Mouse (Mus musculus) cerebellum, adult (tissue): ENCODE data around the gene Zbtb6.
A peak's percentile ranks its signal among the peaks of the same experiment; 100 is the strongest.

Experiments used
- ATAC-seq: cut with Nextera tagmentation; 2 replicates; pipeline ENCODE4 v1.9.2; 2017; ENCODE audit warnings: mild to moderate bottlenecking, moderate library complexity, mixed read lengths; ENCODE audit not compliant: insufficient number of reproducible peaks, low FRiP score, low TSS enrichment

The Zbtb6 gene

GRCm38 (mm10) chr2:37442611-37443591 lies at the start of gene Zbtb6, which contains the start of the genes Zbtb26 and Rabgap1:
Gene Zbtb6, minus strand, starts transcription at chr2:37443171.
Gene Zbtb26, minus strand, starts transcription at chr2:37443135.
Gene Rabgap1, plus strand, starts transcription at chr2:37443279.
- peak; percentile 99 for ATAC-seq

- ATAC-seq, result no peak
These were observed 46.0 kb upstream of the Zbtb6 start for GRCm38 (mm10) chr2:37488956-37489355.

- ATAC-seq, result no peak
These were observed 43.4 kb upstream of the Zbtb6 start for GRCm38 (mm10) chr2:37486408-37486807.

GRCm38 (mm10) chr2:37485370-37485769 lies 42.4 kb upstream of the Zbtb6 start:
- ATAC-seq, result no peak

- ATAC-seq, result no peak
These were observed 41.2 kb upstream of the Zbtb6 start for GRCm38 (mm10) chr2:37484165-37484564.

- ATAC-seq, result no peak
These were observed 37.1 kb upstream of the Zbtb6 start for GRCm38 (mm10) chr2:37480039-37480438.

- no peak for ATAC-seq
These were observed 36.6 kb upstream of the Zbtb6 start for GRCm38 (mm10) chr2:37479559-37479958.

- no peak for ATAC-seq
These were observed 23.3 kb upstream of the Zbtb6 start for GRCm38 (mm10) chr2:37466266-37466665.

- ATAC-seq, result no peak
These were observed 17.7 kb upstream of the Zbtb6 start for GRCm38 (mm10) chr2:37460707-37461106.

GRCm38 (mm10) chr2:37452376-37452760 lies 9.4 kb upstream of the Zbtb6 start:
- no peak; the same call in none of the 2 replicates for ATAC-seq

- peak; percentile 97 for ATAC-seq
These were observed 8.8 kb upstream of the Zbtb6 start for GRCm38 (mm10) chr2:37451667-37452375.

- ATAC-seq, result no peak
These were observed 11.4 kb downstream of the Zbtb6 start for GRCm38 (mm10) chr2:37431609-37432008.

GRCm38 (mm10) chr2:37430593-37431464 lies 12.1 kb downstream of the Zbtb6 start:
- peak; percentile 98 for ATAC-seq

GRCm38 (mm10) chr2:37423671-37424070 lies 19.3 kb downstream of the Zbtb6 start:
- ATAC-seq, result no peak

- ATAC-seq, result peak; percentile 99
These were observed 20.4 kb downstream of the Zbtb6 start, which contains the start of gene Rc3h2 for GRCm38 (mm10) chr2:37422306-37423304. Gene Rc3h2, minus strand, starts transcription at chr2:37422903.

GRCm38 (mm10) chr2:37421903-37422302 lies 21.1 kb downstream of the Zbtb6 start:
- no peak for ATAC-seq

GRCm38 (mm10) chr2:37395539-37395938 lies 47.4 kb downstream of the Zbtb6 start:
- ATAC-seq, result no peak

GRCm38 (mm10) chr2:37382921-37383320 lies 60.0 kb downstream of the Zbtb6 start:
- no peak for ATAC-seq

- no peak for ATAC-seq
These were observed 62.8 kb downstream of the Zbtb6 start for GRCm38 (mm10) chr2:37380189-37380588.
